Mouse (Mus musculus): ENCODE results near the gene Polr2l. TPM values are rescaled to one million over a fixed set of nuclear protein-coding genes. Genes with fewer than 3 reads are reported as not detected.

The Polr2l gene
- polyA plus RNA-seq, 1 experiment from 2014 or later: 36.4 TPM

DNA sequence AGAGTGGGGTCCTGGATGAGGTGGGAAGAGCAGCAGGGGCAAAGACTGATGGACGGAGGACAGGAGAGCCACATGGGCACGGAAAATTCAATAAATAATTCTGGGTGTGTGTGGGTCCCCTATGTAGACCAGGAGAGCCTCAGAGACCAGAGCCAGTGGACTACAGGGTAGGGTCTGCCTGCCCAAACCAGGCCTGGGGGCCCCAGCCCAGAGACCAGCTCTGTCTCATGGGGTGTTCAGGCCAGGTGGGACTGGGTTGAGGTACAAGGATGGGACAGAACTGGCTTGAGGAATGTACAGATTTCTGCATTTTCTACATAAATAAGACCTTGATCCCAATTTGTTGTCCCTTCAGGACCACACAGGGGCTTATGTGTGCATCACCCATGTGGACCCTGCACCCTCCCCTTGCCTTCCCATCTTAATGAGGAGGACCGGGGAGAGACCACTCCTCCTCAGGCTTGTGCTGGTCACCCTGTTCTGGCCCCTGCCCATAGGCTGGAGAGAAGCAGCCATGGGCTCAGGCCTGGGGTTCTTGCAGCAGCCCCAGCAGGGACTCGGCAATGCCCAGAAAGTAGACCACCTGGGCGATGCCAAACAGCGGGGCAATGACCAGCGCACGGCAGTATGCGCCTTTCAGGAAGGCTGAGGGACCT is 44.2 kb downstream of the Polr2l start:
- 90% methylated on average over 9 of the region's 9 CpGs for WGBS (ENCODE audit: insufficient replicate concordance)

DNA sequence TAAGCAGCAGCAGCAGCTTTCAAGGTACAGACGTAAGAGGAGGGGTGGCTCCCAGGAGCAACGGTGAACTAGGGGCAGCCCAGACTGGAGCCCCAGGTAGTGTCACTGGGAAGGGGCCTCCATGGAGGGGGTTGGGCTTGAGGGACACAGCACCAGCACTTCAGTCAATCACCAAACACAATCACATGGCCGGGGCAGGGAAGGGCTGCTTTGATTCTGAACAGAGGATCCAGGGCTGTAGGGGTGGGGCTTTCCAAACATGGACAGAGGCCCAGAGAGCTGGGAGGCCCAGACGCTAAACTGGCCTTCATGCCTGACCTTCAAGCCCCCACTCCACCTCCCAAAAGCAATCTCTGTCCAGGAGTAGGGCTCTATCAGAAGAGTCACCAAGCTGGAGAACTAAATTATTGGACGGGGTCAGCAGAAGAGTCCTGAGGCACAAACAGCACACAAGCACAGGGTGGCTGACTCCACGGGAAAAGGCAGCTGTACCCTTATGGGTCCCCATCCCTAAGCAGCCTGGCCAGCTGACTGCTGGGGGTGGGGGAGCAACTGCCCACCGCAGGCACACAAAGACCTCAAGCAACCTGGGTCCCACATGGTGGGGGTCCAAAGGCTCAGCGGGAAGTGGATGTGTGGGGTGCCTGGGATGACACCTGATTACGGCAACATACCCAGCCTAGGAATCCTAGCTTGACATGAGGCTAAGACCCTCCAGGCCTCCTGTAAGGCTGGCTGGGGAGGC is 44.9 kb downstream of the Polr2l start:
- Histone ChIP-seq H3K36me3 (ENCODE audit: control insufficient read depth, insufficient read depth) (peaks cover 4% of the 10 kb centered on the region; the same call in 1 of the 2 replicates), H3K4me2 (ENCODE audit: low read depth, low read length) (no peak overlapping the region), H3K4me1 (ENCODE audit: control insufficient read depth, low read depth, low read length) (peaks cover 26% of the 10 kb centered on the region), H3K4me3 (ENCODE audit: low read depth, low read length) (no peak overlapping the region), H3K9me3 (replicated peaks; ENCODE audit: control insufficient read depth, low read length) (no peaks in the 10 kb centered on the region), H3K27me3 (ENCODE audit: control insufficient read depth, insufficient read depth, low read depth, low read length) (no peaks in the 10 kb centered on the region), H3K9ac (ENCODE audit: low read depth, low read length) (no peak overlapping the region), H3K27ac (ENCODE audit: low read length) (no peak overlapping the region)
- ATAC-seq (ENCODE audit: low read depth): no peak
- WGBS (ENCODE audit: insufficient replicate concordance): 60% methylated on average over 9 of the region's 9 CpGs

More for the DNA sequence above, 44.2 kb downstream of the Polr2l start:
- Histone ChIP-seq H3K9me3 (replicated peaks; ENCODE audit: control insufficient read depth, low read length) (no peaks in the 10 kb centered on the region), H3K27me3 (ENCODE audit: control insufficient read depth, insufficient read depth, low read depth, low read length) (no peaks in the 10 kb centered on the region), H3K9ac (ENCODE audit: low read depth, low read length) (no peak overlapping the region), H3K27ac (ENCODE audit: low read length) (no peak overlapping the region), H3K4me1 (ENCODE audit: control insufficient read depth, low read depth, low read length) (peaks cover 32% of the 10 kb centered on the region), H3K4me3 (ENCODE audit: low read depth, low read length) (no peak overlapping the region), H3K36me3 (ENCODE audit: control insufficient read depth, insufficient read depth) (peaks cover 4% of the 10 kb centered on the region; the same call in 1 of the 2 replicates), H3K4me2 (ENCODE audit: low read depth, low read length) (no peak overlapping the region)
- ATAC-seq (ENCODE audit: low read depth): no peak

DNA sequence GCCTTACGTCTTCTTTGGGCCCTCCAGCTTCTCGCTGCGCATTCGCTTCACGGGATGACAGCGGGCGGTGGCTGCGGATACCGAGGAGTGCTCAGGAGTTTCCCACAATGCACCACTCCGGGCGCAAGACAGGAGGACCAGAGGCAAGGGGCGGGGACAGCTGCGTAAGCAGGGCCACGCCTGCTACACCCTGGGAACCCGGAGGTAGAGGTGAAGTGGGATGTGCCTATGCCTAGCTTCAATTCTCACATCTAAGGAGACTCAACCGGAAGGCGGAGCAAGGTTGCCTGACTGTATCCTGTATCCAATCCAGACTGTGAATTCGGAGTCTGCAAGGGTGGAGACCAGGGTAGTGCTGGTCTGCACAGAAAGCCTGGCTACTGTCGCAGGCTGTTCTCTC is 45.6 kb downstream of the Polr2l start, which contains the start of gene Cend1:
Gene Cend1 (minus strand): TSS at position 182 of the 400 bp plus-strand sequence.
- H3K9me3 ChIP-seq (replicated peaks; ENCODE audit: control insufficient read depth, low read length): no peaks in the 10 kb centered on the region
- H3K4me3 ChIP-seq (ENCODE audit: low read depth, low read length): no peak within 1 kb of the TSS
- H3K9ac ChIP-seq (ENCODE audit: low read depth, low read length): no peak within 1 kb of the TSS
- H3K4me1 ChIP-seq (ENCODE audit: control insufficient read depth, low read depth, low read length): peaks cover 19% of the 10 kb centered on the region
- no peaks in the 10 kb centered on the region for H3K27me3 ChIP-seq (ENCODE audit: control insufficient read depth, insufficient read depth, low read depth, low read length)
- ATAC-seq (ENCODE audit: low read depth): peak; percentile 58
- H3K4me2 ChIP-seq (ENCODE audit: low read depth, low read length): no peak within 1 kb of the TSS
- no peak within 1 kb of the TSS for H3K27ac ChIP-seq (ENCODE audit: low read length)
- H3K36me3 ChIP-seq (ENCODE audit: control insufficient read depth, insufficient read depth): peaks cover 4% of the 10 kb centered on the region; the same call in 1 of the 2 replicates
- WGBS (ENCODE audit: insufficient replicate concordance): 14% methylated on average over 19 of the region's 19 CpGs

DNA sequence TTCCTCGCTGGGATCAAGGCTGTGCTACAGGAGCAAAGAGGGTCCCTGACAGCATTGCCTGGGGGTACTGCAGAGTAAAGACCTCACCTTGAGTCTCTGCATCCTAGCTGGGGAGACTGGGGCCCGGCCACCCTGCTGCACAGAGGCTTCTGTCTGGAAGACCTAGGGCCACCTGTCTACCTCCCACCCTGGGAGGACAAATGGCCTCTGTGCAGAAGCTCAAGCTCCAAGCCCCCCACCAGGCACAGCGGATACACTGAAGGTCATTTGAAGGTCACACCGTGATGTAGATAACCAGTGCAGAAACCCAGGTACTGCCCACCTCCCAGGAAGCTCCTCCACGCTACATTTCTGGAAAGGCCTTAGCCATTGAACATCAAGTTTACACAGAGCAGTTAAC is 46.2 kb downstream of the Polr2l start:
- Histone ChIP-seq H3K36me3 (ENCODE audit: control insufficient read depth, insufficient read depth) (peaks cover 4% of the 10 kb centered on the region; the same call in 1 of the 2 replicates), H3K4me2 (ENCODE audit: low read depth, low read length) (no peak overlapping the region), H3K27ac (ENCODE audit: low read length) (no peak overlapping the region), H3K4me3 (ENCODE audit: low read depth, low read length) (no peak overlapping the region), H3K9me3 (replicated peaks; ENCODE audit: control insufficient read depth, low read length) (no peaks in the 10 kb centered on the region), H3K9ac (ENCODE audit: low read depth, low read length) (no peak overlapping the region), H3K4me1 (ENCODE audit: control insufficient read depth, low read depth, low read length) (peaks cover 13% of the 10 kb centered on the region), H3K27me3 (ENCODE audit: control insufficient read depth, insufficient read depth, low read depth, low read length) (no peaks in the 10 kb centered on the region)
- no peak for ATAC-seq (ENCODE audit: low read depth)
- WGBS (ENCODE audit: insufficient replicate concordance): 57% methylated on average over 5 of the region's 5 CpGs

DNA sequence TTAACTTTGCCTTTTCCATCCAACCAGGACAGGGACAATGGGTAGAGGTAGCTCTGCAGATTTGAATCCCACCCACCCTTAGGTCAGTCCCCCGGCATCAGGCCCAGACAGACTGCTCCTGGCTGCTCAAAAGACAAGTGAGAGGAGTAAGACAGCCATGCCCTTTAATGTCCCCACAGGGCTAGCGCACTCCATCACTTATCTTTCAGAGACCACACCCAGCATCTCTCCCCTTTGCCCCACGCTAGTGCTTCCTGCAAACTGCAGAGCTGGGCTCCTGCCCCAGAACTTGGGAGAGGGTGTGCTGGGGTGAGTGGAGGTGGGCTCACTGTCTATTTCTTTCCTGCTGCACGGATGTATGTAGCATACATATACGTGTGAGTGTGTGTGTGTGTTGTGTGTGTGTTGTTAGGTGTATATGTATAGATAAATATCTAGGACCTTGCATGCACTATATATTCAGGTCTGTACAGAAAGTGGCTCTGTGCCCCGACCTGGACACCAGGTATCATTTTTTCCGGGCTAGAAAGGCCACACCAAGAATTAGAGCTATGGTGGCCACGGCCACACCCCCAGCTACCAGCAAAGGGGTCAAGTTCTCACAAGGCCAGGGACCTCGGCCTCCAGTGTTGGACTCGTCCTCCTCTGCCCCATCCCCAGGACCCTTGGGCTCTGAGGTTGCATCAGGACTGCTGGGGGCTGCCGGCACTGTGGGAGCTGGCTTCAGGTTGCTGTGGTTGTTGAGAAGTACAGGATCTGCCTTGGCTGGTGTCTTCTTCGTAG is 47.8 kb downstream of the Polr2l start:
- no peak for ATAC-seq (ENCODE audit: low read depth)
- no peak overlapping the region for H3K27ac ChIP-seq (ENCODE audit: low read length)
- H3K36me3 ChIP-seq (ENCODE audit: control insufficient read depth, insufficient read depth): peaks cover 4% of the 10 kb centered on the region; the same call in 1 of the 2 replicates
- H3K4me1 ChIP-seq (ENCODE audit: control insufficient read depth, low read depth, low read length): peaks cover 9% of the 10 kb centered on the region
- H3K4me3 ChIP-seq (ENCODE audit: low read depth, low read length): no peak overlapping the region
- H3K4me2 ChIP-seq (ENCODE audit: low read depth, low read length): no peak overlapping the region
- 57% methylated on average over 12 of the region's 12 CpGs for WGBS (ENCODE audit: insufficient replicate concordance)
- H3K27me3 ChIP-seq (ENCODE audit: control insufficient read depth, insufficient read depth, low read depth, low read length): no peaks in the 10 kb centered on the region
- no peaks in the 10 kb centered on the region for H3K9me3 ChIP-seq (replicated peaks; ENCODE audit: control insufficient read depth, low read length)
- H3K9ac ChIP-seq (ENCODE audit: low read depth, low read length): no peak overlapping the region

DNA sequence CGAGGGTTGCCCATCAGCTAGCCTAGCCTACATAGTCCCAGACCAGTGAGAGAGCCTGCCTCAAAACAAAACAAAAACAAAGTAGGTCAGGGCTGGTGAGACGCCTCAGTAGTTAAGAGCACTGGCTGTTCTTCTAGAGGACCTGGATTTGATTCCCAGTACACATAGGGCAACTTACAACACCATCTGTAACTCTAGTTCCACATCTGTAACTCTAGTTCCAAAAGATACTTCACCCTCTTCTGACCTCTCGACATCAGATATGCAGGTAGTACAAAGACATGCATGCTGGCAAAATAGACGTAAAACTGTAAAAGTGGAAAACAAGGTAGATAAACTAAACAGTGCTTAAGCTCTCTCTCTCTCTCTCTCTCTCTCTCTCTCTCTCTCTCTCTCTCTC is 51.1 kb downstream of the Polr2l start:
- 56% methylated on average over 4 of the region's 4 CpGs for WGBS (ENCODE audit: insufficient replicate concordance)
- Histone ChIP-seq H3K9ac (ENCODE audit: low read depth, low read length) (no peak overlapping the region), H3K27me3 (ENCODE audit: control insufficient read depth, insufficient read depth, low read depth, low read length) (no peaks in the 10 kb centered on the region), H3K9me3 (replicated peaks; ENCODE audit: control insufficient read depth, low read length) (no peaks in the 10 kb centered on the region), H3K4me1 (ENCODE audit: control insufficient read depth, low read depth, low read length) (peaks cover 6% of the 10 kb centered on the region), H3K4me2 (ENCODE audit: low read depth, low read length) (no peak overlapping the region), H3K27ac (ENCODE audit: low read length) (no peak overlapping the region), H3K36me3 (ENCODE audit: control insufficient read depth, insufficient read depth) (no peaks in the 10 kb centered on the region), H3K4me3 (ENCODE audit: low read depth, low read length) (no peak overlapping the region)
- ATAC-seq (ENCODE audit: low read depth): no peak

Other genes with a start within 250 kb of the Polr2l start
- 23.8 and 28.5 TPM in 2 replicates for gene Phrf1, start 246.3 kb downstream of the Polr2l start, polyA plus RNA-seq (2015; fragmentation: Nextera tagmentation; extraction: Ambion mirVana)
- 7.7 and 8.2 TPM in 2 replicates for gene Irf7, start 208.7 kb downstream of the Polr2l start, polyA plus RNA-seq (2015; fragmentation: Nextera tagmentation; extraction: Ambion mirVana)
- 0.42 and 1.6 TPM in 2 replicates for gene Cdhr5, start 198.3 kb downstream of the Polr2l start, polyA plus RNA-seq (2015; fragmentation: Nextera tagmentation; extraction: Ambion mirVana)
- 1.4 TPM in 1 of 2 replicates, not detected in the other for gene Sct, start 196.0 kb downstream of the Polr2l start, polyA plus RNA-seq (2015; fragmentation: Nextera tagmentation; extraction: Ambion mirVana)
- not detected in 2 replicates for gene Drd4, start 183.1 kb downstream of the Polr2l start, polyA plus RNA-seq (2015; fragmentation: Nextera tagmentation; extraction: Ambion mirVana)
- 11.6 and 13.6 TPM in 2 replicates for gene Deaf1, start 147.4 kb downstream of the Polr2l start, polyA plus RNA-seq (2015; fragmentation: Nextera tagmentation; extraction: Ambion mirVana)
- 13.9 and 16.7 TPM in 2 replicates for gene Tmem80, start 147.4 kb downstream of the Polr2l start, polyA plus RNA-seq (2015; fragmentation: Nextera tagmentation; extraction: Ambion mirVana)
- gene Eps8l2, start 136.3 kb downstream of the Polr2l start, polyA plus RNA-seq (2015; fragmentation: Nextera tagmentation; extraction: Ambion mirVana): 26.0 and 34.0 TPM in 2 replicates
- gene Taldo1, start 82.9 kb downstream of the Polr2l start, polyA plus RNA-seq (2015; fragmentation: Nextera tagmentation; extraction: Ambion mirVana): 373 and 397 TPM in 2 replicates
- gene Gatd1, start 61.0 kb downstream of the Polr2l start, polyA plus RNA-seq (2015; fragmentation: Nextera tagmentation; extraction: Ambion mirVana): 13.5 and 14.3 TPM in 2 replicates
- gene Cend1, start 45.6 kb downstream of the Polr2l start, polyA plus RNA-seq (2015; fragmentation: Nextera tagmentation; extraction: Ambion mirVana): not detected in 2 replicates
- gene Slc25a22, start 37.2 kb downstream of the Polr2l start, polyA plus RNA-seq (2015; fragmentation: Nextera tagmentation; extraction: Ambion mirVana): 18.7 and 20.7 TPM in 2 replicates
- 8.8 and 9.7 TPM in 2 replicates for gene Pidd1, start 31.1 kb downstream of the Polr2l start, polyA plus RNA-seq (2015; fragmentation: Nextera tagmentation; extraction: Ambion mirVana)
- 644 and 698 TPM in 2 replicates for gene Rplp2, start 27.8 kb downstream of the Polr2l start, polyA plus RNA-seq (2015; fragmentation: Nextera tagmentation; extraction: Ambion mirVana)
- 14.9 and 15.5 TPM in 2 replicates for gene Pnpla2, start 19.9 kb downstream of the Polr2l start, polyA plus RNA-seq (2015; fragmentation: Nextera tagmentation; extraction: Ambion mirVana)
- gene Cracr2b, start 14.0 kb downstream of the Polr2l start, polyA plus RNA-seq (2015; fragmentation: Nextera tagmentation; extraction: Ambion mirVana): 3.7 and 4.8 TPM in 2 replicates
- gene Cd151, start 7.7 kb downstream of the Polr2l start, polyA plus RNA-seq (2015; fragmentation: Nextera tagmentation; extraction: Ambion mirVana): 5.3 and 6.9 TPM in 2 replicates
- gene Tspan4, start 108 bp upstream of the Polr2l start, polyA plus RNA-seq (2015; fragmentation: Nextera tagmentation; extraction: Ambion mirVana): 46.1 and 47.2 TPM in 2 replicates
- 25.3 and 26.6 TPM in 2 replicates for gene Chid1, start 64.7 kb upstream of the Polr2l start, polyA plus RNA-seq (2015; fragmentation: Nextera tagmentation; extraction: Ambion mirVana)
- gene Ap2a2, start 87.0 kb upstream of the Polr2l start, polyA plus RNA-seq (2015; fragmentation: Nextera tagmentation; extraction: Ambion mirVana): 66.7 and 70.7 TPM in 2 replicates
- gene Muc6, start 180.2 kb upstream of the Polr2l start, polyA plus RNA-seq (2015; fragmentation: Nextera tagmentation; extraction: Ambion mirVana): 2.8 and 3.1 TPM in 2 replicates
- gene Muc2, start 215.2 kb upstream of the Polr2l start, polyA plus RNA-seq (2015; fragmentation: Nextera tagmentation; extraction: Ambion mirVana): 0.24 TPM in 1 of 2 replicates, not detected in the other

Data from liver, embryonic 16.5 days (tissue).